Mouse (Mus musculus) liver, adult 2 months (tissue): Measurements from ENCODE around the gene Zfp536.

Source experiments
- CTCF ChIP-seq: fragments of 200-500 bp; IDR thresholded peaks from 2 replicates; pipeline ENCODE4 v1.5.1; 2011; ENCODE audit warnings: low read depth, low read length, control low read depth
- POLR2A ChIP-seq: fragments of 200-500 bp; IDR thresholded peaks from 2 replicates; pipeline ENCODE4 v1.6.1; 2011; ENCODE audit warnings: low read length, control low read depth; ENCODE audit not compliant: insufficient read depth; ENCODE audit errors: extremely low read depth

- TF ChIP-seq CTCF (no peak), POLR2A (no peak)
Observed at GRCm38 (mm10) chr7:37447523-37447922, 325.9 kb downstream of the Zfp536 start.
